Mouse (Mus musculus): ENCODE measurements around the gene Cs. TPM values are rescaled to one million over a fixed set of nuclear protein-coding genes. Genes with fewer than 3 reads are reported as not detected.

Gene Cs
- polyA plus RNA-seq, 1 experiment from 2014 or later, result 230 TPM

- H3K4me1 ChIP-seq, result no peaks in the 10 kb centered on the region; the same call in 1 of the 2 replicates
- no peak within 1 kb of the TSS for H3K4me2 ChIP-seq (replicated peaks)
- H3K9ac ChIP-seq, result no peak within 1 kb of the TSS
- no peak within 1 kb of the TSS for H3K4me3 ChIP-seq
- peaks cover 26% of the 10 kb centered on the region for H3K36me3 ChIP-seq
- H3K27me3 ChIP-seq (replicated peaks), result no peaks in the 10 kb centered on the region
- no peak within 1 kb of the TSS for H3K27ac ChIP-seq
- 22% methylated on average over 2 of the region's 2 CpGs for WGBS
- ATAC-seq (ENCODE audit: low FRiP score, low read depth), result no peak
- no peaks in the 10 kb centered on the region for H3K9me3 ChIP-seq
These were observed 63.5 kb downstream of the Cs start, which contains the start of gene Slc39a5 for GRCm38 (mm10) chr10:128401056-128401455. TSS of gene Slc39a5 (minus strand) at chr10:128401229.

GRCm38 (mm10) chr10:128401638-128402037, 64.1 kb downstream of the Cs start:
- no peak overlapping the region for H3K4me2 ChIP-seq (replicated peaks)
- H3K9me3 ChIP-seq, result no peaks in the 10 kb centered on the region
- ATAC-seq (ENCODE audit: low FRiP score, low read depth), result no peak
- H3K36me3 ChIP-seq, result peaks cover 26% of the 10 kb centered on the region
- 80% methylated on average over 9 of the region's 9 CpGs for WGBS
- no peak overlapping the region for H3K4me3 ChIP-seq
- no peaks in the 10 kb centered on the region for H3K27me3 ChIP-seq (replicated peaks)
- H3K27ac ChIP-seq, result no peak overlapping the region
- H3K4me1 ChIP-seq, result no peaks in the 10 kb centered on the region; the same call in 1 of the 2 replicates
- H3K9ac ChIP-seq, result no peak overlapping the region

GRCm38 (mm10) chr10:128403931-128404330, 66.4 kb downstream of the Cs start:
- 89% methylated on average over 7 of the region's 7 CpGs for WGBS
- H3K9ac ChIP-seq, result no peak overlapping the region
- ATAC-seq (ENCODE audit: low FRiP score, low read depth), result no peak
- no peak overlapping the region for H3K27ac ChIP-seq
- no peaks in the 10 kb centered on the region for H3K27me3 ChIP-seq (replicated peaks)
- H3K4me2 ChIP-seq (replicated peaks), result no peak overlapping the region
- peaks cover 12% of the 10 kb centered on the region for H3K4me1 ChIP-seq
- no peaks in the 10 kb centered on the region for H3K9me3 ChIP-seq
- H3K36me3 ChIP-seq, result peaks cover 30% of the 10 kb centered on the region; the same call in 1 of the 2 replicates
- no peak overlapping the region for H3K4me3 ChIP-seq

- 20% methylated on average over 35 of the region's 35 CpGs for WGBS
- peaks cover 37% of the 10 kb centered on the region for H3K4me1 ChIP-seq
- H3K27ac ChIP-seq, result peak overlapping the region; percentile 58
- H3K4me3 ChIP-seq, result peak overlapping the region; percentile 65
- no peaks in the 10 kb centered on the region for H3K9me3 ChIP-seq
- H3K36me3 ChIP-seq, result peaks cover 24% of the 10 kb centered on the region; the same call in 1 of the 2 replicates
- peak overlapping the region; percentile 97 for H3K4me2 ChIP-seq (replicated peaks)
- H3K27me3 ChIP-seq (replicated peaks), result no peaks in the 10 kb centered on the region
- peak; percentile 35 for ATAC-seq (ENCODE audit: low FRiP score, low read depth)
- peak overlapping the region; percentile 77 for H3K9ac ChIP-seq
These were observed 71.3 kb downstream of the Cs start for GRCm38 (mm10) chr10:128408591-128409535.

GRCm38 (mm10) chr10:128409692-128410559, 72.4 kb downstream of the Cs start:
- Histone ChIP-seq H3K36me3 (peaks cover 32% of the 10 kb centered on the region), H3K9me3 (no peaks in the 10 kb centered on the region), H3K9ac (peak overlapping the region; percentile 77), H3K27me3 (replicated peaks) (no peaks in the 10 kb centered on the region), H3K4me1 (peaks cover 40% of the 10 kb centered on the region), H3K4me2 (replicated peaks) (peak overlapping the region; percentile 97), H3K27ac (peak overlapping the region; percentile 58), H3K4me3 (peak overlapping the region; percentile 97)
- 5% methylated on average over 36 of the region's 36 CpGs for WGBS
- ATAC-seq (ENCODE audit: low FRiP score, low read depth), result peak; percentile 88

- ATAC-seq (ENCODE audit: low FRiP score, low read depth), result no peak
- H3K4me2 ChIP-seq (replicated peaks), result peak overlapping the region; percentile 97
- H3K27ac ChIP-seq, result peak overlapping the region; percentile 75; the same call in 1 of the 2 replicates
- H3K27me3 ChIP-seq (replicated peaks), result no peaks in the 10 kb centered on the region
- H3K9me3 ChIP-seq, result no peaks in the 10 kb centered on the region
- H3K4me3 ChIP-seq, result peak overlapping the region; percentile 97; the same call in 1 of the 2 replicates
- peaks cover 36% of the 10 kb centered on the region for H3K36me3 ChIP-seq
- 17% methylated on average over 4 of the region's 4 CpGs for WGBS
- H3K9ac ChIP-seq, result 0 out of 2 replicates have a peak overlapping the region, but pooled peaks have one; percentile 91
- H3K4me1 ChIP-seq, result peaks cover 40% of the 10 kb centered on the region
These were observed 73.0 kb downstream of the Cs start for GRCm38 (mm10) chr10:128410560-128410845.

- Histone ChIP-seq H3K4me2 (replicated peaks) (peak within 1 kb of the TSS; percentile 97), H3K27ac (peak within 1 kb of the TSS; percentile 86), H3K4me3 (peak within 1 kb of the TSS; percentile 97), H3K36me3 (peaks cover 33% of the 10 kb centered on the region), H3K4me1 (peaks cover 40% of the 10 kb centered on the region), H3K9me3 (no peaks in the 10 kb centered on the region), H3K27me3 (replicated peaks) (no peaks in the 10 kb centered on the region), H3K9ac (peak within 1 kb of the TSS; percentile 91)
- ATAC-seq (ENCODE audit: low FRiP score, low read depth), result peak; percentile 86
- WGBS, result under 1% methylated on average over 50 of the region's 50 CpGs
These were observed 73.9 kb downstream of the Cs start, which contains the start of the genes Nabp2 and Rnf41 for GRCm38 (mm10) chr10:128411211-128412054. TSS of gene Nabp2 (minus strand) at chr10:128411492. TSS of gene Rnf41 (plus strand) at chr10:128411657.

GRCm38 (mm10) chr10:128412055-128412381, 74.5 kb downstream of the Cs start:
- Histone ChIP-seq H3K9ac (peak overlapping the region; percentile 91), H3K36me3 (peaks cover 35% of the 10 kb centered on the region), H3K4me2 (replicated peaks) (peak overlapping the region; percentile 97), H3K4me1 (peaks cover 40% of the 10 kb centered on the region), H3K9me3 (no peaks in the 10 kb centered on the region), H3K4me3 (peak overlapping the region; percentile 97), H3K27ac (peak overlapping the region; percentile 86), H3K27me3 (replicated peaks) (no peaks in the 10 kb centered on the region)
- ATAC-seq (ENCODE audit: low FRiP score, low read depth), result no peak
- 1% methylated on average over 14 of the region's 14 CpGs for WGBS

Small RNA genes within 50 kb of the gene (microRNA-seq; reads per million reads assigned to microRNA genes)
- not detected for gene Gm25361
- not detected for gene Gm26308
- not detected for gene Mir6914
- gene Mir6915, result 1.1 reads per million

Other genes with a start within 250 kb of the Cs start
- gene Baz2a, start 246.2 kb upstream of the Cs start, polyA plus RNA-seq (2016; fragmentation: Nextera tagmentation; extraction: Ambion mirVana), result 12.2 and 14.9 TPM in 2 replicates
- 17.2 and 20.0 TPM in 2 replicates for gene Rbms2, start 157.4 kb upstream of the Cs start, polyA plus RNA-seq (2016; fragmentation: Nextera tagmentation; extraction: Ambion mirVana)
- 1.00 and 1.5 TPM in 2 replicates for gene Gls2, start 143.3 kb upstream of the Cs start, polyA plus RNA-seq (2016; fragmentation: Nextera tagmentation; extraction: Ambion mirVana)
- gene Spryd4, start 125.9 kb upstream of the Cs start, polyA plus RNA-seq (2016; fragmentation: Nextera tagmentation; extraction: Ambion mirVana), result 21.8 and 21.9 TPM in 2 replicates
- gene Mip, start 111.9 kb upstream of the Cs start, polyA plus RNA-seq (2016; fragmentation: Nextera tagmentation; extraction: Ambion mirVana), result not detected in 2 replicates
- gene Timeless, start 105.7 kb upstream of the Cs start, polyA plus RNA-seq (2016; fragmentation: Nextera tagmentation; extraction: Ambion mirVana), result 48.6 and 50.6 TPM in 2 replicates
- gene Apon, start 83.6 kb upstream of the Cs start, polyA plus RNA-seq (2016; fragmentation: Nextera tagmentation; extraction: Ambion mirVana), result 0.18 and 0.49 TPM in 2 replicates
- not detected in 2 replicates for gene Apof, start 69.1 kb upstream of the Cs start, polyA plus RNA-seq (2016; fragmentation: Nextera tagmentation; extraction: Ambion mirVana)
- gene Stat2, start 67.2 kb upstream of the Cs start, polyA plus RNA-seq (2016; fragmentation: Nextera tagmentation; extraction: Ambion mirVana), result 23.3 and 25.6 TPM in 2 replicates
- 0.28 TPM in 1 of 2 replicates, not detected in the other for gene Il23a, start 39.0 kb upstream of the Cs start, polyA plus RNA-seq (2016; fragmentation: Nextera tagmentation; extraction: Ambion mirVana)
- 31.5 and 33.0 TPM in 2 replicates for gene Pan2, start 34.4 kb upstream of the Cs start, polyA plus RNA-seq (2016; fragmentation: Nextera tagmentation; extraction: Ambion mirVana)
- gene Cnpy2, start 15.3 kb upstream of the Cs start, polyA plus RNA-seq (2016; fragmentation: Nextera tagmentation; extraction: Ambion mirVana), result 212 and 230 TPM in 2 replicates
- gene Coq10a, start 31.3 kb downstream of the Cs start, polyA plus RNA-seq (2016; fragmentation: Nextera tagmentation; extraction: Ambion mirVana), result 33.3 and 35.2 TPM in 2 replicates
- 10.2 and 13.2 TPM in 2 replicates for gene Ankrd52, start 39.4 kb downstream of the Cs start, polyA plus RNA-seq (2016; fragmentation: Nextera tagmentation; extraction: Ambion mirVana)
- gene Slc39a5, start 63.5 kb downstream of the Cs start, polyA plus RNA-seq (2016; fragmentation: Nextera tagmentation; extraction: Ambion mirVana), result not detected in 2 replicates
- gene Nabp2, start 73.8 kb downstream of the Cs start, polyA plus RNA-seq (2016; fragmentation: Nextera tagmentation; extraction: Ambion mirVana), result 109 and 115 TPM in 2 replicates
- 61.3 and 61.4 TPM in 2 replicates for gene Rnf41, start 73.9 kb downstream of the Cs start, polyA plus RNA-seq (2016; fragmentation: Nextera tagmentation; extraction: Ambion mirVana)
- gene Smarcc2, start 121.5 kb downstream of the Cs start, polyA plus RNA-seq (2016; fragmentation: Nextera tagmentation; extraction: Ambion mirVana), result 174 and 177 TPM in 2 replicates
- 879 and 909 TPM in 2 replicates for gene Myl6, start 156.4 kb downstream of the Cs start, polyA plus RNA-seq (2016; fragmentation: Nextera tagmentation; extraction: Ambion mirVana)
- 3.1 and 3.9 TPM in 2 replicates for gene Myl6b, start 161.0 kb downstream of the Cs start, polyA plus RNA-seq (2016; fragmentation: Nextera tagmentation; extraction: Ambion mirVana)
- 38.3 and 45.3 TPM in 2 replicates for gene Esyt1, start 188.1 kb downstream of the Cs start, polyA plus RNA-seq (2016; fragmentation: Nextera tagmentation; extraction: Ambion mirVana)
- 18.9 and 20.3 TPM in 2 replicates for gene Zc3h10, start 210.0 kb downstream of the Cs start, polyA plus RNA-seq (2016; fragmentation: Nextera tagmentation; extraction: Ambion mirVana)
- 2,521 and 2,605 TPM in 2 replicates for gene Rpl41, start 211.6 kb downstream of the Cs start, polyA plus RNA-seq (2016; fragmentation: Nextera tagmentation; extraction: Ambion mirVana)
- 155 and 156 TPM in 2 replicates for gene Pa2g4, start 228.3 kb downstream of the Cs start, polyA plus RNA-seq (2016; fragmentation: Nextera tagmentation; extraction: Ambion mirVana)